Mouse (Mus musculus): ENCODE measurements around the gene Gm11168. TPM values are rescaled to one million over a fixed set of nuclear protein-coding genes. Genes with fewer than 3 reads are reported as not detected.
"Not testable (repeated sequence)": the region's sequence is repeated elsewhere in the genome, so short reads cannot be mapped to it uniquely, and the experiment has no call there.

Gm11168 gene
- polyA plus RNA-seq, 1 experiment from 2014 or later, result 0.39 TPM

DNA sequence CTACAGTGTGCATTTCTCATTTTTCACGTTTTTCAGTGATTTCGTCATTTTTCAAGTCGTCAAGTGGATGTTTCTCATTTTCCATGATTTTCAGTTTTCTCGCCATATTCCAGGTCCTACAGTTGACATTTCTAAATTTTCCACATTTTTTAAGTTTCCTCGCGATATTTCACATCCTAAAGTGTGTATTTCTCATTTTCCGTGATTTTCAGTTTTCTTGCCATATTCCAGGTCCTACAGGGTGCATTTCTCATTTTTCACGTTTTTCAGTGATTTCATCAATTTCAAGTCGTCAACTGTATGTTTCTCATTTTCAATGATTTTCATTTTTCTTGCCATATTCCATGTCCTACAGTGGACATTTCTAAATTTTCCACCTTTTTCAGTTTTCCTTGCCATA, 14.0 kb downstream of the Gm11168 start, which contains the start of gene Gm10719:
Gene Gm10719 (plus strand): TSS at position 301 of the 400 bp plus-strand sequence.
- WGBS, result 63% methylated on average over 2 of the region's 9 CpGs
- H3K4me2 ChIP-seq; H3K36me3 ChIP-seq; H3K9me3 ChIP-seq; H3K4me1 ChIP-seq (replicated peaks); H3K27me3 ChIP-seq; ATAC-seq (ENCODE audit: low FRiP score); H3K27ac ChIP-seq; H3K9ac ChIP-seq; H3K4me3 ChIP-seq: not testable (repeated sequence)

DNA sequence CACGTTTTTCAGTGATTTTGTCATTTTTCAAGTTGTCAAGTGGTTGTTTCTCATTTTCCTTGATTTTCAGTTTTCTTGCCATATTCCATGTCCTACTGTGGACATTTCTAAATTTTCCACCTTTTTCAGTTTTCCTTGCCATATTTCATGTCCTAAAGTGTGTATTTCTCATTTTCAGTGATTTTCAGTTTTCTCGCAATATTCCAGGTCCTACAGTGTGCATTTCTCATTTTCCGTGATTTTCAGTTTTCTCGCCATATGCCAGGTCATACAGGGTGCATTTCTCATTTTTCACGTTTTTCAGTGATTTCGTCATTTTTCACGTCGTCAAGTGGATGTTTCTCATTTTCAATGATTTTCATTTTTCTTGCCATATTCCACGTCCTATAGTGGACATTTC, 15.8 kb downstream of the Gm11168 start:
- not testable (repeated sequence) for H3K9me3 ChIP-seq; H3K27me3 ChIP-seq; H3K4me3 ChIP-seq; H3K27ac ChIP-seq; H3K4me1 ChIP-seq (replicated peaks); ATAC-seq (ENCODE audit: low FRiP score); H3K36me3 ChIP-seq; H3K9ac ChIP-seq; H3K4me2 ChIP-seq
- 65% methylated on average over 9 of the region's 9 CpGs for WGBS

DNA sequence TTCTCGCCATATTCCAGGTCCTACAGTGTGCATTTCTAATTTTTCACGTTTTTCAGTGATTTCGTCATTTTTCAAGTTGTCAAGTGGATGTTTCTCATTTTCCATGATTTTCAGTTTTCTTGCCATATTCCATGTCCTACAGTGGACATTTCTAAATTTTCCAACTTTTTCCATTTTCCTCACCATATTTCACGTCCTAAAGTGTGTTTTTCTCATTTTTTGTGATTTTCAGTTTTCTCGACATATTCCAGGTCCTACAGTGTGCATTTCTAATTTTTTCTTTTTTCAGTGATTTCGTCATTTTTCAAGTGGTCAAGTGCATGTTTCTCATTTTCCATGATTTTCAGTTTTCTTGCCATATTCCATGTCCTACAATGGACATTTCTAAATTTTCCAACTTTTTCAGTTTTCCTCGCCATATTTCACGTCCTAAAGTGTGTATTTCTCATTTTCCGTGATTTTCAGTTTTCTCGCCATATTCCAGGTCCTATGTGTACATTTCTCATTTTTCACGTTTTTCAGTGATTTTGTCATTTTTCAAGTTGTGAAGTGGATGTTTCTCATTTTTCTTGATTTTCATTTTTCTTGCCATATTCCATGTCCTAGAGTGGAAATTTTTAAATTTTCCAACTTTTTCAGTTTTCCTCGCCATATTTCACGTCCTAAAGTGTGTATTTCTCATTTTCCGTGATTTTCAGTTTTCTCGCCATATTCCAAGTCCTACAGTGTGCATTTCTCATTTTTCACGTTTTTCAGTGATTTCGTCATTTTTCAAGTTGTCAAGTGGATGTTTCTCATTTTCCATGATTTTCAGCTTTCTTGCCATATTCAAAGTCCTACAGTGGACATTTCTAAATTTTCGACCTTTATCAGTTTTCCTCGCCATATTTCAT, 16.9 kb downstream of the Gm11168 start:
- H3K27ac ChIP-seq; H3K4me2 ChIP-seq; H3K36me3 ChIP-seq; H3K9me3 ChIP-seq; H3K4me1 ChIP-seq (replicated peaks); H3K9ac ChIP-seq; H3K27me3 ChIP-seq; H3K4me3 ChIP-seq: not testable (repeated sequence)
- WGBS, result 78% methylated on average over 17 of the region's 19 CpGs
- peak; percentile 75 for ATAC-seq (ENCODE audit: low FRiP score)

DNA sequence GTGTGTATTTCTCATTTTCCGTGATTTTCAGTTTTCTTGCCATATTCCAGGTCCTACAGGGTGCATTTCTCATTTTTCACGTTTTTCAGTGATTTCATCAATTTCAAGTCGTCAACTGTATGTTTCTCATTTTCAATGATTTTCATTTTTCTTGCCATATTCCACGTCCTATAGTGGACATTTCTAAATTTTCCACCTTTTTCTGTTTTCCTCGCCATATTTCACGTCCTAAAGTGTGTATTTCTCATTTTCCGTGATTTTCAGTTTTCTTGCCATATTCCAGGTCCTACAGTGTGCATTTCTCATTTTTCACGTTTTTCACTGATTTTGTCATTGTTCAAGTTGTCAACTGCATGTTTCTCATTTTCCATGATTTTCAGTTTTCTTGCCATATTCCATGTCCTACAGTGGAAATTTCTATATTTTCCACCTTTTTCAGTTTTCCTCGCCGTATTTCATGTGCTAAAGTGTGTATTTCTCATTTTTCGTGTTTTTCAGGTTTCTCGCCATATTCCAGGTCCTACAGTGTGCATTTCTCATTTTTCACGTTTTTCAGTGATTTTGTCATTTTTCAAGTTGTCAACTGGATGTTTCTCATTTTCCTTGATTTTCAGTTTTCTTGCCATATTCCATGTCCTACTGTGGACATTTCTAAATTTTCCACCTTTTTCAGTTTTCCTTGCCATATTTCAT, 19.3 kb downstream of the Gm11168 start:
- not testable (repeated sequence) for H3K9ac ChIP-seq, H3K27me3 ChIP-seq
- WGBS, result 76% methylated on average over 11 of the region's 13 CpGs

DNA sequence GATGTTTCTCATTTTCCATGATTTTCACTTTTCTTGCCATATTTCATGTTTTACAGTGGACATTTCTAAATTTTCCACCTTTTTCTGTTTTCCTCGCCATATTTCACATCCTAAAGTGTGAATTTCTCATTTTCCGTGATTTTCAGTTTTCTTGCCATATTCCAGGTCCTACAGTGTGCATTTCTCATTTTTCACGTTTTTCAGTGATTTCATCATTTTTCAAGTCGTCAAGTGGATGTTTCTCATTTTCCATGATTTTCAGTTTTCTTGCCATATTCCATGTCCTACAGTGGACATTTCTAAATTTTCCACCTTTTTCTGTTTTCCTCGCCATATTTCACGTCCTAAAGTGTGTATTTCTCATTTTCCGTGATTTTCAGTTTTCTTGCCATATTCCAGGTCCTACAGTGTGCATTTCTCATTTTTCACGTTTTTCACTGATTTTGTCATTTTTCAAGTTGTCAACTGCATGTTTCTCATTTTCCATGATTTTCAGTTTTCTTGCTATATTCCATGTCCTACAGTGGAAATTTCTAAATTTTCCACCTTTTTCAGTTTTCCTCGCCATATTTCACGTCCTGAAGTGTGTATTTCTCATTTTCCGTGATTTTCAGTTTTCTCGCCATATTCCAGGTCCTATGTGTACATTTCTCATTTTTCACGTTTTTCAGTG, 20.3 kb downstream of the Gm11168 start, which contains the start of gene Gm10718:
Gene Gm10718 (plus strand): TSS at position 236 of the 673 bp plus-strand sequence.
- H3K9ac ChIP-seq; H3K4me1 ChIP-seq (replicated peaks); ATAC-seq (ENCODE audit: low FRiP score); H3K27ac ChIP-seq; H3K36me3 ChIP-seq; H3K27me3 ChIP-seq; H3K4me2 ChIP-seq; H3K9me3 ChIP-seq; H3K4me3 ChIP-seq: not testable (repeated sequence)
- WGBS, result 75% methylated on average over 12 of the region's 13 CpGs

More for the DNA sequence above, 19.3 kb downstream of the Gm11168 start:
- H3K9me3 ChIP-seq; ATAC-seq (ENCODE audit: low FRiP score); H3K4me2 ChIP-seq; H3K4me1 ChIP-seq (replicated peaks); H3K4me3 ChIP-seq; H3K27ac ChIP-seq; H3K36me3 ChIP-seq: not testable (repeated sequence)

DNA sequence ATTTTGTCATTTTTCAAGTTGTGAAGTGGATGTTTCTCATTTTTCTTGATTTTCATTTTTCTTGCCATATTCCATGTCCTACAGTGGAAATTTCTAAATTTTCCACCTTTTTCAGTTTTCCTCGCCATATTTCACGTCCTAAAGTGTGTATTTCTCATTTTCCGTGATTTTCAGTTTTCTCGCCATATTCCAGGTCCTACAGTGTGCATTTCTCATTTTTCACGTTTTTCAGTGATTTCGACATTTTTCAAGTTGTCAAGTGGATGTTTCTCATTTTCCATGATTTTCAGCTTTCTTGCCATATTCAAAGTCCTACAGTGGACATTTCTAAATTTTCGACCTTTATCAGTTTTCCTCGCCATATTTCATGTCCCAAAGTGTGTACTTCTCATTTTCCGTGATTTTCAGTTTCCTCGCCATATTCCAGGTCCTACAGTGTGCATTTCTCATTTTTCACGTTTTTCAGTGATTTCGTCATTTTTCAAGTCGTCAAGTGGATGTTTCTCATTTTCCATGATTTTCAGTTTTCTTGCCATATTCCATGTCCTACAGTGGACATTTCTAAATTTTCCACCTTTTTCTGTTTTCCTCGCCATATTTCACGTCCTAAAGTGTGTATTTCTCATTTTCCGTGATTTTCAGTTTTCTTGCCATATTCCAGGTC, 21.0 kb downstream of the Gm11168 start:
- not testable (repeated sequence) for ATAC-seq (ENCODE audit: low FRiP score); H3K9ac ChIP-seq
- WGBS, result 78% methylated on average over 16 of the region's 16 CpGs

DNA sequence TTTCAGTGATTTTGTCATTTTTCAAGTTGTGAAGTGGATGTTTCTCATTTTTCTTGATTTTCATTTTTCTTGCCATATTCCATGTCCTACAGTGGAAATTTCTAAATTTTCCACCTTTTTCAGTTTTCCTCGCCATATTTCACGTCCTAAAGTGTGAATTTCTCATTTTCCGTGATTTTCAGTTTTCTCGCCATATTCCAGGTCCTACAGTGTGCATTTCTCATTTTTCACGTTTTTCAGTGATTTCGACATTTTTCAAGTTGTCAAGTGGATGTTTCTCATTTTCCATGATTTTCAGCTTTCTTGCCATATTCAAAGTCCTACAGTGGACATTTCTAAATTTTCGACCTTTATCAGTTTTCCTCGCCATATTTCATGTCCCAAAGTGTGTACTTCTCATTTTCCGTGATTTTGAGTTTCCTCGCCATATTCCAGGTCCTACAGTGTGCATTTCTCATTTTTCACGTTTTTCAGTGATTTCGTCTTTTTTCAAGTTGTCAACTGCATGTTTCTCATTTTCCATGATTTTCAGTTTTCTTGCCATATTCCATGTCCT, 21.8 kb downstream of the Gm11168 start, which contains the start of gene Gm10717:
Gene Gm10717 (plus strand): TSS at position 506 of the 556 bp plus-strand sequence.
- 72% methylated on average over 12 of the region's 12 CpGs for WGBS
- H3K27ac ChIP-seq; H3K9ac ChIP-seq; ATAC-seq (ENCODE audit: low FRiP score); H3K27me3 ChIP-seq; H3K4me1 ChIP-seq (replicated peaks); H3K36me3 ChIP-seq; H3K4me2 ChIP-seq; H3K4me3 ChIP-seq; H3K9me3 ChIP-seq: not testable (repeated sequence)

More for the DNA sequence above, 21.0 kb downstream of the Gm11168 start:
- not testable (repeated sequence) for H3K36me3 ChIP-seq; H3K27ac ChIP-seq; H3K27me3 ChIP-seq; H3K4me3 ChIP-seq; H3K4me2 ChIP-seq; H3K4me1 ChIP-seq (replicated peaks); H3K9me3 ChIP-seq

DNA sequence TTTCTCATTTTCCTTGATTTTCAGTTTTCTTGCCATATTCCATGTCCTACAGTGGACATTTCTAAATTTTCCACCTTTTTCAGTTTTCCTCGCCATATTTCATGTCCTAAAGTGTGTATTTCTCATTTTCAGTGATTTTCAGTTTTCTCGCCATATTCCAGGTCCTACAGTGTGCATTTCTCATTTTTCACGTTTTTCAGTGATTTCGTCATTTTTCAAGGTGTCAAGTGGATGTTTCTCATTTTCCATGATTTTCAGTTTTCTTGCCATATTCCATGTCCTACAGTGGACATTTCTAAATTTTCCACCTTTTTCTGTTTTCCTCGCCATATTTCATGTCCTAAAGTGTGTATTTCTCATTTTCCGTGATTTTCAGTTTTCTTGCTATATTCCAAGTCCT, 22.5 kb downstream of the Gm11168 start:
- not testable (repeated sequence) for H3K9ac ChIP-seq; H3K4me3 ChIP-seq; H3K4me2 ChIP-seq; H3K27ac ChIP-seq; H3K4me1 ChIP-seq (replicated peaks); H3K36me3 ChIP-seq; ATAC-seq (ENCODE audit: low FRiP score); H3K27me3 ChIP-seq; H3K9me3 ChIP-seq
- 73% methylated on average over 5 of the region's 6 CpGs for WGBS

DNA sequence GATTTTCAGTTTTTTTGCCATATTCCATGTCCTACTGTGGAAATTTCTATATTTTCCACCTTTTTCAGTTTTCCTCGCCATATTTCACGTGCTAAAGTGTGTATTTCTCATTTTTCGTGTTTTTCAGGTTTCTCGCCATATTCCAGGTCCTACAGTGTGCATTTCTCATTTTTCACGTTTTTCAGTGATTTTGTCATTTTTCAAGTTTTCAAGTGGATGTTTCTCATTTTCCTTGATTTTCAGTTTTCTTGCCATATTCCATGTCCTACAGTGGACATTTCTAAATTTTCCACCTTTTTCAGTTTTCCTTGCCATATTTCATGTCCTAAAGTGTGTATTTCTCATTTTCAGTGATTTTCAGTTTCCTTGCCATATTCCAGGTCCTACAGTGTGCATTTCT, 23.0 kb downstream of the Gm11168 start:
- H3K4me3 ChIP-seq; ATAC-seq (ENCODE audit: low FRiP score): not testable (repeated sequence)

DNA sequence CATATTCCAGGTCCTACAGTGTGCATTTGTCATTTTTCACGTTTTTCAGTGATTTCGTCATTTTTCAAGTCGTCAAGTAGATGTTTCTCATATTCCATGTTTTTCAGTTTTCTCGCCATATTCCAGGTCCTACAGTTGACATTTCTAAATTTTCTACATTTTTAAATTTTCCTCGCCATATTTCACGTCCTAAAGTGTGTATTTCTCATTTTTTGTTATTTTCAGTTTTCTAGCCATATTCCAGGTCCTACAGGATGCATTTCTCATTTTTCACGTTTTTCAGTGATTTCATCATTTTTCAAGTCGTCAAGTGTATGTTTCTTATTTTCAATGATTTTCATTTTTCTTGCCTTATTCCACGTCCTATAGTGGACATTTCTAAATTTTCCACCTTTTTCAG, 23.6 kb downstream of the Gm11168 start:
- not testable (repeated sequence) for H3K4me3 ChIP-seq

More for the DNA sequence above, 23.0 kb downstream of the Gm11168 start:
- H3K27ac ChIP-seq; H3K27me3 ChIP-seq; H3K9ac ChIP-seq; H3K36me3 ChIP-seq; H3K9me3 ChIP-seq; H3K4me1 ChIP-seq (replicated peaks); H3K4me2 ChIP-seq: not testable (repeated sequence)
- 80% methylated on average over 5 of the region's 5 CpGs for WGBS

DNA sequence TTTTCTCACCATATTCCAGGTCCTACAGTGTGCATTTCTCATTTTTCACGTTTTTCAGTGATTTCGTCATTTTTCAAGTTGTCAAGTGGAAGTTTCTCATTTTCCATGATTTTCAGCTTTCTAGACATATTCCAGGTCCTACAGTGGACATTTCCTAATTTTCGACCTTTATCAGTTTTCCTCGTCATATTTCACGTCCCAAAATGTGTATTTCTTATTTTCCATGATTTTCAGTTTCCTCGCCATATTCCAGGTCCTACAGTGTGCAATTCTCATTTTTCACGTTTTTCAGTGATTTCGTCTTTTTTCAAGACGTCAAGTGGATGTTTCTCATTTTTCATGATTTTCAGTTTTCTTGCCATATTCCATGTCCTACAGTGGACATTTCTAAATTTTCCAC, 24.1 kb downstream of the Gm11168 start:
- not testable (repeated sequence) for ATAC-seq (ENCODE audit: low FRiP score); H3K4me1 ChIP-seq (replicated peaks); H3K9ac ChIP-seq; H3K27me3 ChIP-seq; H3K4me3 ChIP-seq; H3K27ac ChIP-seq; H3K9me3 ChIP-seq; H3K4me2 ChIP-seq; H3K36me3 ChIP-seq
- WGBS, result 73% methylated on average over 9 of the region's 9 CpGs

More for the DNA sequence above, 23.6 kb downstream of the Gm11168 start:
- H3K4me1 ChIP-seq (replicated peaks); H3K27ac ChIP-seq; H3K9ac ChIP-seq; H3K4me2 ChIP-seq; H3K36me3 ChIP-seq; ATAC-seq (ENCODE audit: low FRiP score); H3K27me3 ChIP-seq; H3K9me3 ChIP-seq: not testable (repeated sequence)
- 68% methylated on average over 9 of the region's 9 CpGs for WGBS
